ENCODE assay signal across 30 mouse cellular contexts in the genomic region with DNA sequence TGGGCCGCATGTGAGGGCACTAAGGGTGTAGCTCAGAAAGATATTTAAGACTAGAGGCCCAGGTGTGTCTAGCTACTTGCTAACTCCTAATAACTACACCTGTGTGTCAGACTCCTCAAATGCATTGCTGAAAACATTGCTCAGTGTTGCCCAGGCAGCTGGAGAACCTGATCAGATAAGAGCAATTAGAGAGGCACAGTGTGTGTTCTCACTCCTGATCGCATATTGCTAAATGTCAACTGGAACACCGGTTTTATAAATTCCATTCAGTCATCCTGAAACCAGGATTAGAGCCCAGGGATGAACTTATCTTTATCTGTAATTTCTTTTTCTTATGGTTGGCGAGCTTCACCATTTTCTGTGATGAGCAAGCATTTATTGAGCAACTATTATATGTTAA. TPM values are rescaled to one million over a fixed set of nuclear protein-coding genes. Genes with fewer than 3 reads are reported as not detected.
"Had no signal": no experiment of that assay in that cellular context is flagged by ENCODE, and none has a peak within 500 bp of the region (broad histone marks: within the 10 kb centered on the region; RNA-seq: fewer than 3 reads in every experiment).

No protein-coding gene starts in this region.

- H3K4me2 ChIP-seq: embryonic facial prominence, embryonic 12.5 days; embryonic facial prominence, embryonic 13.5 days; embryonic facial prominence, embryonic 15.5 days; forebrain, embryonic 12.5 days; forebrain, embryonic 13.5 days; forebrain, embryonic 15.5 days had no signal

- H3K27me3 ChIP-seq: embryonic facial prominence, embryonic 12.5 days; embryonic facial prominence, embryonic 13.5 days; embryonic facial prominence, embryonic 15.5 days; forebrain, embryonic 12.5 days; forebrain, embryonic 13.5 days; forebrain, embryonic 15.5 days had no signal

- H3K9ac ChIP-seq: embryonic facial prominence, embryonic 12.5 days; embryonic facial prominence, embryonic 13.5 days; embryonic facial prominence, embryonic 15.5 days; forebrain, embryonic 12.5 days; forebrain, embryonic 13.5 days; forebrain, embryonic 15.5 days; forebrain, postnatal 0 days had no signal

- DNase-seq: cerebellum, adult 2 months; cerebellum, adult 8-10 months; cerebellum, adult 9-10 months; cerebellum, adult 9-11 months; cerebellum, postnatal 10 days; cerebellum, postnatal 14 days; cerebellum, postnatal 25 days; cerebellum, postnatal 36 days; embryo, embryonic 11 days; forebrain, postnatal 0 days; gastrocnemius, adult 2 months; gastrocnemius, postnatal 10 days; gastrocnemius, postnatal 14 days; gastrocnemius, postnatal 25 days; gastrocnemius, postnatal 36 days; heart, adult 11 months; heart, adult 18-20 months; heart, adult 2 months had no signal

- H3K4me3 ChIP-seq: embryonic facial prominence, embryonic 10.5 days; embryonic facial prominence, embryonic 12.5 days; embryonic facial prominence, embryonic 13.5 days; embryonic facial prominence, embryonic 15.5 days; erythroblast, embryonic 14.5 days; forebrain, embryonic 10.5 days; forebrain, embryonic 12.5 days; forebrain, embryonic 13.5 days; forebrain, embryonic 15.5 days; gastrocnemius, adult 2 months; heart, adult 2 months had no signal

- H3K9me3 ChIP-seq: embryonic facial prominence, embryonic 10.5 days; embryonic facial prominence, embryonic 12.5 days; embryonic facial prominence, embryonic 13.5 days; embryonic facial prominence, embryonic 15.5 days; forebrain, embryonic 10.5 days; forebrain, embryonic 12.5 days; forebrain, embryonic 13.5 days; forebrain, embryonic 15.5 days had no signal

- H3K36me3 ChIP-seq: embryonic facial prominence, embryonic 10.5 days; embryonic facial prominence, embryonic 12.5 days; embryonic facial prominence, embryonic 13.5 days; embryonic facial prominence, embryonic 15.5 days; forebrain, embryonic 10.5 days; forebrain, embryonic 12.5 days; forebrain, embryonic 15.5 days had no signal

- H3K27ac ChIP-seq: embryonic facial prominence, embryonic 10.5 days; embryonic facial prominence, embryonic 12.5 days; embryonic facial prominence, embryonic 13.5 days; embryonic facial prominence, embryonic 15.5 days; forebrain, embryonic 10.5 days; forebrain, embryonic 12.5 days; forebrain, embryonic 13.5 days; forebrain, embryonic 15.5 days; gastrocnemius, adult 2 months; heart, adult 2 months had no signal

- H3K4me1 ChIP-seq: embryonic facial prominence, embryonic 12.5 days; embryonic facial prominence, embryonic 15.5 days; forebrain, embryonic 15.5 days had no signal

- ATAC-seq: forebrain, embryonic 13.5 days; forebrain, embryonic 14.5 days; forebrain, embryonic 15.5 days; forebrain, embryonic 16.5 days; forebrain, postnatal 0 days had no signal

RNA-seq across cellular contexts. Expression of a gene that starts 13.7 kb away (rescaled TPM):
- total RNA-seq: heart, adult 18-20 months; heart, adult 2 months; heart, adult 8-10 months had no signal
- polyA plus RNA-seq: erythroblast, embryonic 14.5 days; heart, adult 2 months had no signal
